Mouse (Mus musculus) WW6 (cell line): Measurements from ENCODE around the gene Kif1b.
"Not testable (repeated sequence)": the region's sequence is repeated elsewhere in the genome, so short reads cannot be mapped to it uniquely, and the experiment has no call there.

Source experiments
- DNase-seq: peaks from one replicate; pipeline ENCODE4 v3.0.0-alpha.2; 2013; ENCODE audit warnings: low read depth, low spot score

Kif1b gene

DNA sequence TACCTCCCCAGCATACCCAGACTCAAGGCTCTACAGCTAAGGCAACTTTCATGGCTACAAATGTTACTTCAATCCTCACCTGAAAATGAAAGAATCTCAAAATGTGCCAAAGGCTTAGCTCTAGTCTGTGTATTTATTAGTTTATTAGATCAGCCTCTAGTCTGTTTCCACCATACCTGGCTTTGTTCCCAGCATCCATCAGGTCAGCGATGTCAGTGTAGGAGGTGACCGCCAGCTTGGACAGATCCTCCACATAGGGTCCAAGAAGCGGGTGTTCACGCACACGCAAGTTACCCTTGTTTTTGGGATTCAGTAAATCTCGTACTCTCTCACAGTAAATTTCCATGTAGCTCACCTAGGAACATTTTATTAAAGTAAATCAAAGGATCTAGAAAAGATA, 37.0 kb downstream of the Kif1b start:
- DNase-seq, result no peak

DNA sequence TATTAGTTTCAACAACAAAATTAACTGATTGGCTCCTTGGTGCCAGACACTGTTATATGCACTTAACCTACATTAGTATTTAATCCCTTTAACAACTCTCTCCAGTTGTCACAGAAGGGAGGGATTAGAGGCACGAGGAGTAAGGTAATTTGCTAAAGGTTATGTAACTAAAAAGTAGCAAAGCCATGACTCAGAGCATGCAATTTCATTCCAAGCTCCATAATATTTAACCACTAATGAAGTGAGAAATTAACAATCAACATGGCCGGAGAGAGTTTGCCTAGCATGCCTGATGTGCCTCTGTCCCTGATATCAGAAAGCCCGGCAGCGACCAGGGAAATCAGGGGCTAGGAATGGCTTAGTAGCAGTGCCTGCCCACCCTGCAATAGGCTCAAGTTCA, 38.5 kb downstream of the Kif1b start:
- DNase-seq, result no peak

DNA sequence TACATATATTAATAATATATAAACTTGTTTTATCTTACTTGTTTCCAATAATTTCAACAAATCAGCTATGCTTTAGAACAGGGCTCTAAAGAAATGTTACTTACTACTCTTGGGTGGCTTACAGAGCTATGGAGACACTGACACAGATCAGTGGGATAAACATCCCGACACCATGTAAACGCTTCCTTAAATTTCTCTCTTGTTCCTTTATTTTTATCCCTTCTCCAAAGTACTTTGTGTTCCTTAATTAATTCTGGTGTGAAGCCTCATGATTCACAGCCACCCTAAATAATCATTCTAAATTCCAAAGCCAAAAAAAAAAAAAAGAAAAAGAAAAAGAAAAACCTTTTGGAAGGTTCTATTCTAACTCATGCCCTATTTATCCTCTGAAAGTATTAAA, 42.6 kb downstream of the Kif1b start:
- DNase-seq, result no peak

DNA sequence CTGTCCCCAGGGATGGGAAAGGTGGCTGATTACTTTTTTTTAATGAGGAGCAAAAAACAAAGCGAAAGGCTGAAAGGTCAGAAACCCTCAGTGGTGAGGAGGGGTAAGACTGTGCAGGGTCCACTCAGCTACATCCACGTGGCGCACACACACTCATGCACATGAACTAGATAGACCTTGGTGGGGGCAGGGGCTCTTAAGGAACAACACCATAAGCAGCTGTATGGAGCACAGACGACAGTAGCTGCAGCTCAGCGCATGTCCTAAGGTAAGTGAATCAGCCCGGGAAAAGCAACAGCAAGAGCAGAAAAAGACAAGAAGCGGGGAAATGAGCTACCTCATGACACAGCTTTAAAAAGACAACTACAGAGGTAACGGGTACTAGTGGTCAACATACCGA, 44.3 kb downstream of the Kif1b start:
- no peak for DNase-seq

DNA sequence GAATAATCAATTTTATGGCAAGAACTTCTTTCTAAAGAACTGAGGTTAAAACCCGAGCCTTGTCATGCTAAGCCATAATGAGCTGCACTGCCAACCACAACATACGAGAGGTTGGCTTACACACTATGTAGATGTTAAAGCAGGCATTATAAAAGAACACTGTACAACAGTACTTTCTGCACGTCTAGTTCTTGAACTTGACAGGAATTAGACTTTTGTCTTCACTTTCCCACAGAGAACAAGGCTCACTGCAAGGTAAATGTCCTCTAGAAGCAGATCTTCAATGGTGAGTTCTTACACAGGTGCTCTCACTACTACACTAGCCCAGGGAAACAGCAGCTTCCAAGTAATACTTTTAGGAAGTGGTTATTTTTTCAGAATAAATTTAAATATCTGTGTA, 46.0 kb downstream of the Kif1b start:
- DNase-seq, result no peak

DNA sequence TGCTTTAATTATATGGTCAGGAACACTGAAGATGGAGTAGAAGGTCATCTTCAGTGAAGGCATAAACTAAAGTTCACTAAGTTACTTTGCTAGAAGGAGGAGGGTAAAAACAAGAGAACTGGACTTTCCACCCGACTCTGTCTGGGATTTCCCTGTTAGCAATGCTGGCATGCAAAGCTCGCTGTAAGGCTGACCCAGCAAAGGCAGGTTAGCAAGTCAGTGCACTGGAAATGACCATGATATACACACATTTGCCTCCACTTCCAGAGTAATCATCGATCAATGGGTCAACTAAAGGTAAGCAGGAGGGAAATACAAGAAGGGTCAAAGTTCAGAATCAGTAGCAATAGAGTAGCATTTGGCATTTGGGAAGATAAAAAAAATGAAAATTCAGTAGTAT, 46.6 kb downstream of the Kif1b start:
- no peak for DNase-seq

DNA sequence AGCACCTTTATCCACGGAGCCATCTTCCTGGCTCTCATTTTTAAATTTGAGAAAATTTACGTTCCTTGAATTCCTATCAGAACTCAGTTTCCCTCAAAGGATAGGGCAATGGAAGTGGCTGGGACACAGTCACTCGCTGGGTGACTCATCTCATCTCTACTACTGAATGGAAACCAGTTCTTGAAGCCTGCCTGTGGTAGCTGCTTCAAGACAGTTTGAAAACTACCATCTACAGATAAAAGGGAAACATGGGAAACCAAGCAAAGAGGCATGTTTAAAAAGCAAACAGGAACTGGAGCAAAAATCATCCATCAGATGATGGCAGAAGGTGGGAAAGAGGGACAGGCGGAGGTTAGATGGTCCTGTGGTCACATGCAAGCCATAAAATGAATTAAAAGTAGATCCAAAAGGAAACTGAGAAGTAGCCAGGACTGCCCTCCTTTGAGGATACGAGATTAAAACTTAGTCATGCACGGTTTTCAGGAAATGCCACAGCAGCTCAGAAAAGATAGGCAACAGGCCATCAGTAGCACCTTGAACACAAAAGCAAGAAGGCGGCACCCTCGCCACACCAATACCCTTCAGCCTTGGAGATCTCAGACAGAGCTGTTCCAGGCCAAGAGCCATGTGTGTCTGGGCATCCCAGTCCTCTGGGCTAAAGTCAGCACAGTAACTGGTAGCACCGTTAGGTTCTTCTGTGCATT, 48.0 kb downstream of the Kif1b start:
- no peak for DNase-seq

DNA sequence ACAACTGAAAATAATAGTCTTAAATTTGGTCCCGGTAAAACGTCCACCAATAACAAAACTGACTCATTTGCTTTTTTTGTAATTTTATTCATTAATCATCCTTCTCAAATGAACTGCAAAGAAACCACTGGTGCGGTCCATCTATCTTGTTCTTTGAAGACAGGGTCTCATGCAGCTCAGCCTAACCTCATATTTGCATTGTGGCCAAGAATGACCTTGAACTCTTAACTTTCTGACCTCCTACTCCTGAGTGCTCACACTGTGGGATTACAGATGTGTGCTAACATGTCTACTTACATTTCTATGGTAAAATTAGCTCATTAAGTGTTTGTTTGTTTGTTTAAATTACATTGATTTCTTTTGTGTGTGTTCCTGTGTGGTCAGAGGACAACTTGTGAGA, 48.6 kb downstream of the Kif1b start:
- no peak for DNase-seq

DNA sequence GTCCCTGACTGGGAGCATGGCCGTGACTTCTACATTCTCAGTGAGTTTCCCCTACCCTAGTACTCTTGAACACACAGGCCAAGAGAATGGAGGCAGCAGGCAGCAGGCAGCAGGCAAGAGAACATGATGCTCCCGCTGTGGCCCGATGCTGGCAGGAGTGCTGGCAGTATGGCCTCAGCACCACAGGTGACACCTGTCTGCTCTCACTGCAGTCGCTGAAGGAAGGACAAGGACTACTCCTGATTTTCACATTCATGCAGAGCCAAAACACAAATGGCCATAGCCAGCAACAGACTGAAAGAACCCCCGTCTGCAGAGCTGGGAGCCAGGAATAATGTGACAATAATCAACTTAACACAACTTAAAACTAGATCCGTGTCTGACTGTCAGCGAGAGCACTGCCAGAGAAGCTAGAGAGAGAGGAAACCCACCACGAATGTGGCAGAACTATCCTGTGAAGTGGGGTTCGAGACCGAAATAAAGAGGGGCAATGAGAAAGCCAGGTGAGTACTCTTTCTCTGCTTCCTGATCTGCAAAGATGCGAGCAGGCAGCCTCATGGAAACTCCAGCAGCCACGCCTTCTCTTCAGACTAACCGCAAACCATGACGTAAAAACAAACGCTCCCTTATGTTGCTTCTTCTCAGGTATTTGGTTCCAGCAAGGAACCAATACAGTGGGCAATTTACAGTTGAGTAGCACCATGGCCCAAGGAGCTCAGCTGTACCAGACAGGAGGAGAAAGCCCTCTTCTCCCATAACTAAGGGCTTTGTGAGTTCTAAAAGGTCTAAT, 50.8 kb downstream of the Kif1b start:
- no peak for DNase-seq

DNA sequence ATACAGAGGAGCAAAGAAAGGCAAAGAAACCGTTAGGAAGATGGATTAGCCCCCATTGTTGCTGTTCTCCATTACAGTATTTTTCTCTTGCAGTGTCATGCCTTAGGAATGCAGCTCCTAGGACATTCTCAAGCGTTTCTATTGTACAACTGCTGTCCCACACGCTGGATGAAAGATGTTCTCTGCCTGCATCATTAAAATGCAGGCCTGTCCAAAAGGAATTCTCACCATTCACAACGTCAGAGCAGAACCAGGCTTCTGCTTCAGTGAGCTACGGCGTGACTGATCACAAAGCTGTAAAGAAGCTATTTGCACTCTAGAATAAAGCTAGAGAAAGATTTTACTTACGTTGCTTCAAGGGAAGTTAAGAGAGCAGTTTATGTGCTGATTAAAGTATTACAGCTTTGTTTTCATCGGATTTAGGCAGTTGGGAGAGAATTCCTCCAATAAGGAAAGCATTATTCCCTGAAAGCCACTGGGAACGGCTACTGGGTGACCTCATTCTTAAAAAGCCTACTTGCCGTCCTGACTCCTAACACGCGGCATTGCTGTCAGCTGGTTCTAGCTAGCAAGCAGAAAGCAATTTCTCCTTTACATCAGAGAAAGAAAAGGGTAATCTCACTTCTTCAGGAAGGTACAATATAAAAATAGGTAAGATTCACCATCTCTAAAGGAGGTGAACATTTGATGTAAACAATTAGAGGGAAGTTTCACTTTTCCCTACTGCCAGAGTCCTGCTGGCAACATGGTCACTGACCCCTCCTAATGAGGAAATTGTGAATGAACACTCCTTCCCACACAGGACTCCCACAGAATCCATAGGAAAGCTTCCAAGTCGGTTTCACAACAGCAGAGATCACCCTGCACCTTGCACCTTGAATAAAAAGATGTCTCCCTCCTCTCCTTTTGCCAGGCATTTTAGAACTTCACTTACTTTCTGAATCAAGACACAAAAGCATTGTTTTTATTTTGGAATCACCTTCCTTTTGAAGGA, 51.9 kb downstream of the Kif1b start:
- no peak for DNase-seq

DNA sequence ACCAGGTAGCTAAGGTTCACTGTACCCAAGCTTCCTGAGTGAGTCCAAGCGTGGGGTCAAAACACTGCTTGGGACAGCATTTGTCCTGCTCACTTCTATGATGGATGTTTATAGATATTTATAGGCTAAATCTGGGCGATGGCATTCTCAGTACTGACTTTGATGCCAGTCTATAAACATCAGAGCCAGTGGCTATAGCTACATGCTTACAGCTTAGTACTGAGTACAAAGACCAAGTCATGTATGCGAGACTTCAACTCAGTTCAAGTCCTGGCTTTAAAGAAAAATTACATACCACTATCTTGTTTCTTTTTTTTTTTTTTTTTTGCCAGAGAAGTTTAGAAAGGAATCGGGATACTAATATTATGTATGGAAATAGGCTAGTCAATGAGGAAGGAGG, 52.7 kb downstream of the Kif1b start:
- no peak for DNase-seq

DNA sequence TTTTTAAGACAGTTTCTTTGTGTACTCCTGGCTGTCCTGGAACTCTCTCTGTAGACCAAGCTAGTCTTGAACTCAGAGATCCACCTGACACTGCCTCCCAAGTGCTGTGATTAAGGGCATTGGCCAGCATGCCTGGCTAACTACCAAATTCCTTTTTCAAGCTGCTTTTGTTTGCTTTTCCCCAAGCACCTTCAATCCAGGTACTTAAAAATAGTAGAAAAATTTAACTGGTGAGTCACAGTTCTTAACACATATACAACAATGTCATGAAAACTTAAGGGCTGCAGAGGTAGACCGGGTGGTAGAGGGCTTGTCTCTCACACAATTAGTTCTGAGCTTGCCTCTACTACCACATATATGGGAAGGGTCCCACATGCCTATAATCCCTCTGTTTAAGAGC, 58.2 kb downstream of the Kif1b start:
- DNase-seq, result no peak

DNA sequence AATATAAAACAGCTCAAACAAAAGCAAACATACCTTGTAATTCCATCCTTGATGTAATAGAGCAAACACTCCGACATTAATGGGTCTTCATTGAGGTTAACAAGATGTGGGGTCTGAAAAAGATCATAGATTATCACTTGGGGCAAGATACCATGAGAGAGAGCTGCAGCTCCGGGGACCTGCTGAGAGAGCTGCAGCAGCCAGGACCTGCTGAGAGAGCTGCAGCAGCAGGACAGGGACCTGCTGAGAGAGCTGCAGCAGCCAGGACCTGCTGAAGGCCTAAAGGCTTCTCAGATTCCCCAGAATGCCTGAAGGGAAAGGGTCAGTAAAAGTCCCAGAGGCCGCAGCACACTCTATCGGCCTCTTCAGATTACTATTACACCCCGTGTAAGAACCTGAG, 59.7 kb downstream of the Kif1b start:
- no peak for DNase-seq

DNA sequence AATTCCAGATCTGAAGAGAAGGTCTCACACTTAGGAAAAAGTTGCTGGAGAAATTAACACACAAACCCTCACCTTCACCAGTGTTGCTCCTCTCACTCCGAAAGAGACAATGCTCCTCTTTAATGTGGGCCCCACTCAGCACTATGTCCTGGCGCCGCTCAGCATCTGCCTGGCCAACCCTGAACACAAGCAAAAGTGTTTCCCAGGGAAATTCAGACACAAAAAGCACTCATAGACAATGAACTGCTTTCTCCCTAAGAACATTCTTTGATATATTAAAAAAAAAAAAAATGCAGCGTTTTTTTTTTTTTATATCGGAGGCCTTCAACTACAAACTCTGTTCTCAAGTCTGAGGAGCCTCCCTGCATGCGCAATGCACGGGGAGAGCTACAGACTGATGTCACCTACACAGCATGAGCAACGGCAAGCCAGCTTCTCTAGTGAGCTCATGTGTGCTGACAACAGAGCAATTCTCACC, 60.3 kb downstream of the Kif1b start:
- no peak for DNase-seq

DNA sequence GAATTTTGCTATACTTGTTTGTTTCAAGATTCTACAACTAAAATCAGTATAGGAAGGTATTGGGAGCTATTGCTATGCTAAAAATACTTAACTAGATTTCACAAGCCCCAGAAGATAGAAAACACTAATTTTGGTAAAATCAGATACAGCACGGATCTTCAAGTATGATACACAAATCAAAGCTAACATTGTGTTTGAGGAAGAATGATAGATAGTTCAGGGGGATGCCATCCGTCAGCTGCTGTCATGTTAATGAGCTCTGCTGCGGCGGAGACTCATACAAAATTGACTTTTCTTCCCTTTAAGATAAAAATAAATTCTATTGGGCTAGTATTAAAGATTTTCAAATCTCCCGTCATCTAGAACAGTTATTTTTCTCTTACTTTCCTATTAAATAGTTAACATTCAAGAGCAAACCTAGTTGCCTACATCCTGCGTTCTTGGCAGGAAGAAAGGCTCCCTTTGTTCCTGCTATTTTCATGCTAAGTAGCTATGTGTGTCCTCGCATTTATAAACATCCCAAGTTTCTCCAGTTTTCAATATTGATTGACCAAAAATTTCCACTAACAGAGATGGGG, 60.8 kb downstream of the Kif1b start:
- DNase-seq, result no peak

DNA sequence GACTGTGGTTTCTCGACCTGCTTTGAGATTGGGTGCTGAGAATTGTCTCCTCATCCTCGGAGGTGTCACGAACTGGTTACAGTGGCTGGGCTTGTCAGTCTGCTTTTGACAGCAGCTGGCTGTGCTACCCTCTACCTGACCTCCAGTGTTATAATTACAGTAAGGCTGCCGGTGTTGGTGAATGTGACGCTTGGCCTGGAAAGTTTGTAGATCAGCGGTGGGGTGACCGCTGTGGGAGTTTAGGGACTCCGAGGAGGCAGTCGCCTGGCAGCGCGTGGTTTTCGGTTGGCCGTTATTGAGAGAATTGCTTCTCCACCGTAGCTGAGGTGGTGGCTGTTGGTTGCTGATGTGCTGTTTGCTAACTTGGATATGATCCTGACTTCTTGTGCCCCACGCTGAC, 70.5 kb downstream of the Kif1b start:
- DNase-seq, result no peak

DNA sequence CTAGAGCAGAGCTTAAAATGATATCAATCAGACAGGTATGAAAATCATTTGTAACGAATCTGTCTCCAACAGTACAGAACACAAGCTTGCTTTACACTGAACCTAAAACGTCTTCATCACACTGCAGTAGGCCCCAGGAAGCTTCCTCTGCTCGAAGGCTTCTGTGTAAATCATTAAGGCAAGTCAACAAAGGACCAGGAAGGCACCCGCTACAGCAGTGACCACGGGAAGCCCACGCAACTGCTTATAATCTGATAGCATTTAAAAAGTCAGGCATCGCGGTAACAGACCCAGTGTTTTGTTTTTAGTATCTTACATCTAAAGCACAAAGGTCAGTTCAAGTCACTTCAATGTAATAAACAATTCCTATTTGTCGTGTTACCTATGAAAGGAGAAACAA, 73.6 kb downstream of the Kif1b start:
- DNase-seq, result no peak

DNA sequence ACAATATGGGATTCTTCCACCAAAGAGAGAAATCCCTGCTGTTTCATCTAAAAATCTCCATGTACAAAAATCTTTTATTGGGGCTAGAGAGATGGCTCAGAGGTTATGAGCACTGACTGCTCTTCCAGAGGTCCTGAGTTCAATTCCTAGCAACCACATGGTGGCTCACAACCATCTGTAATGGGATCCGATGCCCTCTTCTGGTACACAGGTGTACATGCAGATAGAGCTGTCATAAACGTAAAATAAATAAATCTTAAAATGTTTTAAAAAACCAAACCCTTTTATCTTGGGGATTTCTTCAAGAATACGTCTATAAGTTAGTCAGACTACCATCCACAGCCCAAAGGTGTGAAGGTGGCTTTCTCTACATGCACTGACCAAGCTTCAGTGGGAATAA, 78.8 kb downstream of the Kif1b start:
- not testable (repeated sequence) for DNase-seq

DNA sequence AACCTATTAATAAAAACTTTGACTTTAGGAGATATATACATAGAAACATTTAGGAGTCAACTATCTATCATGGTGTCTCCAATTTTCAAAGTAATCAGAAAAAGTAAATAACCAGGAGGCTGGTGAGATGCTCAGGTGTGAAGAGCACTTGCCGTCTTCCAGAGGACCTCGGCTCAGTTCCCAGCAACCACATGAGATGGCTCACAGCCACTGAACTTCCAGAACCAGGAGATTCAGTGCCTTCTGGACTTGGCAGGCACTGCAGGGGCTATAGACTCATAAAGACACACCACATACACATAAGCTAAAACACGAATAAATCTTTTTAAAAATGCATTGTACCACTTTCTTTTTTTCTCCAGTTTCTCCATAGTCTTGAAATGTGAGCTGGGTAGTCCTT, 79.2 kb downstream of the Kif1b start:
- no peak for DNase-seq

DNA sequence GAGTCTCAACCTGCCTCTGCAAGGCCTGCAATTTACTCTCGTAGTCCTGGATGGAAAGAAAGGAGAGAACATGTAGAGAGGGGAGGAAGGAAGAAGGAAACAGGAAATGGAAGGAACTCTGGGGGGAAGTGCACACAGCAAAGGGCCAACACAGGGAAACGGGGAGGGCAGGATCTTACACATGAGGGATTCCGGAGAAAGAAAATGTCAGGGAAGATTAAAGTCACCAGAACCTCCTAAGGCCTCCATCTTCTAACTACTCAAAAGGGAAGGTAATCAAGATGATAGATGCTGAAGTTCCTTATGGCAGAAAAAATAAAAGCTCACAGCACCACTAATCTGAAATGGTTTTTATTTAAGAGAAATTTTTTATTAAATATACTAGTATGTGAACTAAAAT, 81.2 kb downstream of the Kif1b start:
- DNase-seq, result no peak

DNA sequence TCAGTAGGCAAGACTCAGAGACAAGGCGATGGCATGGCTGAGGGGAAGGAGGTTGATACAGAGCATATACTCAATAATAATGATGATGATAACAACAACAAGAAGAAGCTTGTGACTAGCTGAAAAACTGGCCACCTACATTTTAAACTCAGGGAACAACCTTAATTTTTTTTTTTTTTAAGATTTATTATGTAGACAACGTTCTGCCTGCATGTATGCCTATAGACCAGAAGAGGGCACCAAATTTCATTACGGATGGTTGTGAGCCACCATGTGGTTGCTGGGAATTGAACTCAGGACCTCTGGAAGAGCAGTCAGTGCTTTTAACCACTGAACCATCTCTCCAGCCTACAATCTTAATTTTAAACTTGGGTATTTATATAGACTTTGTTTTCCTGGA, 84.0 kb downstream of the Kif1b start:
- DNase-seq, result no peak

DNA sequence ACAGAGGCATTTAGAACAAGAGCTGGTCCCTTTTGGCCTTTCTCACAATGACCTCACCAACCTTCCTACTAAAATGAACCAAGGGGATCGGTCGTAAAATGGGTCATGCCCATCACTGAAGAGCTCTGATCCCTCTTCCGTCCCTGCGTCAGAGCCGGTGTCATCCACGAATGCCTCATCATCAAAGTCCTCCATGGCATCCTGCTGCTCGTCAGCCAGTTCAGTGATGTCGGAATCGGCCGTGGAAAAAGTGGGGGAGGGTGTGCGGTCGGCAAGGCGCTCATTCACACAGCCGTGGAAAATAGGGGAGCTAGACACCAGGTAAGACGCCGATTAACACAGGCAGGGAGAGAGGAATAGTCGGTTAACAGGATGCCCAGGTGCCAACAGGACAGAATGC, 87.0 kb downstream of the Kif1b start:
- DNase-seq, result no peak
